Mouse (Mus musculus) limb, embryonic 12.5 days (tissue): ENCODE measurements around the gene Amd1. TPM values are rescaled to one million over a fixed set of nuclear protein-coding genes. Genes with fewer than 3 reads are reported as not detected.

Experiments used
- ATAC-seq: fragments of 200-750 bp; cut with Nextera tagmentation; 2 replicates; pipeline ENCODE4 v1.8.0; 2017; ENCODE audit warnings: low read depth, moderate TSS enrichment; ENCODE audit not compliant: insufficient number of reproducible peaks, insufficient read depth, low FRiP score, low TSS enrichment
- H3K27ac ChIP-seq: fragments of 300-500 bp; sonication (generic); 2 replicates; pipeline ENCODE4 v1.5.1; 2016; ENCODE audit warnings: mild to moderate bottlenecking, moderate library complexity
- H3K27me3 ChIP-seq: fragments of 300-500 bp; sonication (generic); 2 replicates; pipeline ENCODE4 v1.6.1; 2016; ENCODE audit warnings: mild to moderate bottlenecking, moderate library complexity
- H3K36me3 ChIP-seq: fragments of 300-500 bp; sonication (generic); 2 replicates; pipeline ENCODE4 v1.6.1; 2016; ENCODE audit warnings: mild to moderate bottlenecking, moderate library complexity
- H3K4me1 ChIP-seq: fragments of 300-500 bp; sonication (generic); replicated peaks from 2 replicates; pipeline ENCODE4 v1.6.1; 2016
- H3K4me2 ChIP-seq: fragments of 300-500 bp; sonication (generic); 2 replicates; pipeline ENCODE4 v1.6.1; 2016; ENCODE audit warnings: mild to moderate bottlenecking, moderate library complexity
- H3K4me3 ChIP-seq: fragments of 300-500 bp; sonication (generic); replicated peaks from 2 replicates; pipeline ENCODE4 v1.5.1; 2016; ENCODE audit warnings: mild to moderate bottlenecking
- H3K9ac ChIP-seq: fragments of 300-500 bp; sonication (generic); replicated peaks from 2 replicates; pipeline ENCODE4 v1.6.1; 2016; ENCODE audit warnings: mild to moderate bottlenecking, moderate library complexity
- H3K9me3 ChIP-seq: fragments of 300-500 bp; sonication (generic); 2 replicates; pipeline ENCODE4 v1.6.1; 2016; ENCODE audit warnings: mild to moderate bottlenecking, moderate library complexity
- WGBS: fragments of 180-500 bp; shearing (Covaris S2); methylation state at CpG from one replicate; pipeline ENCODE4 v1.1.7; 2016; 5-methylcytosine and 5-hydroxymethylcytosine counted together
- polyA plus RNA-seq: library from polyadenylated mRNA; unstranded; fragments of >200 nt; fragmentation: Nextera tagmentation; extraction: Ambion mirVana; gene quantifications from 2 replicates; pipeline ENCODE4 v1.2.1, GENCODE M21; 2016

Amd1 gene
- polyA plus RNA-seq, 1 experiment from 2014 or later: 72.6 TPM

DNA sequence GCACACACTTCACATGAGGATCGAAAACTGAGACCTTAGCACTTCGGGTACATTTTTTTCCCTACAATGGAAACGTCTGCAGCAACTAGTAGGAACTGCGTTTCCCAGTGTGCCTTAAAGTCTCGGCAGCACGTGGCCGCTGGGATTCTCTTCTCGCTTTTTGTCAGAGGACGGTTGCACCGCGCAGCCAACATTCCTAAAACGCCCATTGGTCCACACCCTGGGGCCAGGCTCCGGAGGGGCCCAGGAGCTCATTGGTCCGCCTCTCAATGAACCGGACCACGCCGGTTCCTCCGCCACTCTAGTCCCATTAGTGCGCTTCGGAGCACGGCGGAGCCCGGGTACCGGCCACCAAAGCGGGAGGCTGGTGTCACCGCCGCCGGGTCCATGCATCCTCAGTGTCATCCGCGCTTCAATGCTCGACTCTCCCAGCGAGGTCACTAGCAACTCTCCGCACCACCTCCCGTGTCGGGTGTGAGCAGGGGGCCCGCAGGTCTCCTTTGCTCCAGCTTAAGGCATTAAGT, 1.3 kb downstream of the Amd1 start:
- H3K9ac ChIP-seq: peak overlapping the region; percentile 97
- no peaks in the 10 kb centered on the region for H3K27me3 ChIP-seq
- H3K36me3 ChIP-seq: peaks cover 6% of the 10 kb centered on the region; the same call in 1 of the 2 replicates
- H3K4me1 ChIP-seq: peaks cover 15% of the 10 kb centered on the region
- no peaks in the 10 kb centered on the region for H3K9me3 ChIP-seq
- H3K4me2 ChIP-seq: peak overlapping the region; percentile 76
- peak overlapping the region; percentile 98 for H3K4me3 ChIP-seq
- under 1% methylated on average over 36 of the region's 36 CpGs for WGBS
- ATAC-seq: peak; percentile 73
- peak overlapping the region; percentile 94 for H3K27ac ChIP-seq

DNA sequence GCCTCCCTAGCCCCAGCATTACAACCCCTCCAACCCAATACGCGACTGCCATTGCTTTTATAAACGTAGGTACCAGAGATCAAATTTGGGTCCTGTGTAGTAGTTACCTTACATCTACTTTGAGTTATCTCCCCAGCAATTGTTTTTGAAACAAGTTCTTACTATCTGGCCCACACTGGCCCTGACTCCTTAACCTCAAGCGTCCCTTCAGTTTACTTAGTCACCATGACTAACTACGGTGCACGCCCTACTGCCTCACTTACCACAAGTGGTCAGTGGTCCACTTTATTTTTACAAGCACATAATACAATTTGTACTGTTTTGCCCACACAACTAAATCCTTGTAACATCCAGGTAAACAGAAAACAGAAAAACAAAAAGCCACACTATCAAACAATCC, 9.3 kb downstream of the Amd1 start:
- Histone ChIP-seq H3K27me3 (no peaks in the 10 kb centered on the region), H3K36me3 (peaks cover 49% of the 10 kb centered on the region), H3K9ac (no peak overlapping the region), H3K4me2 (no peak overlapping the region), H3K4me3 (no peak overlapping the region), H3K27ac (no peak overlapping the region), H3K4me1 (no peaks in the 10 kb centered on the region), H3K9me3 (no peaks in the 10 kb centered on the region)
- 93% methylated on average over 6 of the region's 6 CpGs for WGBS
- no peak for ATAC-seq

DNA sequence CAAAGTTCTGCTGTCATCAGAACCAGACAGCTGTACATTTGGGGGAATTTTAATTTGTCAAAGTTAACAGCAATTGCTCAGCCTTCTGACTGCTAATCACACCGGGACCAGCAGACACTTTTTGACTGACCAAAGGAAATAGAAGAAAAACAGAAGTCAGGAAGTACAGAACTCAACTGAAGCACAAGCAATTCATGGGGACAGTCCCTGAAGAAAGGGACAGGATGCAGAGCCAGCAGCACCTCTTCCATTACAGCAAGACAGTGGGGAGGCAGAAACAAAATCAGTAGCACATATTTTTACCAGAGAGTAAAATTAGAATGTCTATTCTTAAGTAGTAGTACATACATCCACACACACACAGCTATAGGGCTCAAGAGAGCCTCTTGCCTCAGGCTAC, 15.2 kb downstream of the Amd1 start:
- 96% methylated on average over 1 of the region's 1 CpGs for WGBS
- Histone ChIP-seq H3K4me3 (no peak overlapping the region), H3K27ac (no peak overlapping the region), H3K4me2 (no peak overlapping the region), H3K9ac (no peak overlapping the region), H3K27me3 (no peaks in the 10 kb centered on the region), H3K4me1 (no peaks in the 10 kb centered on the region), H3K36me3 (peaks cover 49% of the 10 kb centered on the region), H3K9me3 (no peaks in the 10 kb centered on the region)
- no peak for ATAC-seq

DNA sequence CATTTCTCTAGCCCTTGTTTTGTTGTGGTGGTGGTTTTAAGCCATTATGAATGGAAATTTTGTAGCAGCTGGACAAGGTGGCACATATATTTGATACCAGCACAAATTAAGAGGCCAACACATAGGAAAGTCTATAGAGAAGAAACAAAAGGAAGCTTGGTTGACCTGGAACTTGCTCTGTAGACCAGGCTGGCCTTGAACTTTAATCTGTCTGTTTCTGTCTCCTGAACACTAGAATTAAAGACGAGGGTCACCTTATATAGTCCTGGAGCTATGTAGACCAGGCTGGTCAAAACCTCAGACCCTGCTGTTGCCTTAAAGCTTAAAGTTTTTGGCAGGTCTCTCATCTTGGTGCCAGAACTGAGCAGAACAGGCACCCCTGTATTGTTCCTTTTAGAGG, 16.4 kb downstream of the Amd1 start:
- Histone ChIP-seq H3K36me3 (peaks cover 37% of the 10 kb centered on the region), H3K9ac (no peak overlapping the region), H3K4me1 (no peaks in the 10 kb centered on the region), H3K4me3 (no peak overlapping the region), H3K4me2 (no peak overlapping the region), H3K27me3 (no peaks in the 10 kb centered on the region), H3K27ac (no peak overlapping the region), H3K9me3 (no peaks in the 10 kb centered on the region)
- no peak for ATAC-seq
- 89% methylated on average over 1 of the region's 1 CpGs for WGBS

DNA sequence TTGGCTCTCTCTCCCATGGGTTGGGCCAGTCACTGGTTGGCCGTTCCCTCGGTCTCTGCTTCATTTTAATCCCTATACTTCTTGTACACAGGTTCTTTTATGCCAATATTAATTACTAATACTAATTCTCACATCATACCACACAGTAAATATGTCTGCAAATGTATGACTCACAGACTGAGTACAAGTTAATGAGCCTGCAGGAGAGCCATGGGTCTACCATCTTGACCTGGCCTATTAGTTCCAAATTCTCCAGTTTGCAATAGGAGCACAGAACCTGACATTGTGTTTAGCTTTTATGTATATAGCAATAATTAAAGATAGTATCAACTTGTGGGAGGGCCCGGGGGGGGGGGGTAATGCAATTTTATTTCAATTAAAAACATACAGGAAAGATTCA, 17.0 kb downstream of the Amd1 start:
- H3K9ac ChIP-seq: no peak overlapping the region
- H3K4me3 ChIP-seq: no peak overlapping the region
- H3K4me1 ChIP-seq: no peaks in the 10 kb centered on the region
- H3K27me3 ChIP-seq: no peaks in the 10 kb centered on the region
- no peak for ATAC-seq
- peaks cover 35% of the 10 kb centered on the region for H3K36me3 ChIP-seq
- H3K9me3 ChIP-seq: no peaks in the 10 kb centered on the region
- 93% methylated on average over 3 of the region's 3 CpGs for WGBS
- H3K4me2 ChIP-seq: no peak overlapping the region
- H3K27ac ChIP-seq: no peak overlapping the region

DNA sequence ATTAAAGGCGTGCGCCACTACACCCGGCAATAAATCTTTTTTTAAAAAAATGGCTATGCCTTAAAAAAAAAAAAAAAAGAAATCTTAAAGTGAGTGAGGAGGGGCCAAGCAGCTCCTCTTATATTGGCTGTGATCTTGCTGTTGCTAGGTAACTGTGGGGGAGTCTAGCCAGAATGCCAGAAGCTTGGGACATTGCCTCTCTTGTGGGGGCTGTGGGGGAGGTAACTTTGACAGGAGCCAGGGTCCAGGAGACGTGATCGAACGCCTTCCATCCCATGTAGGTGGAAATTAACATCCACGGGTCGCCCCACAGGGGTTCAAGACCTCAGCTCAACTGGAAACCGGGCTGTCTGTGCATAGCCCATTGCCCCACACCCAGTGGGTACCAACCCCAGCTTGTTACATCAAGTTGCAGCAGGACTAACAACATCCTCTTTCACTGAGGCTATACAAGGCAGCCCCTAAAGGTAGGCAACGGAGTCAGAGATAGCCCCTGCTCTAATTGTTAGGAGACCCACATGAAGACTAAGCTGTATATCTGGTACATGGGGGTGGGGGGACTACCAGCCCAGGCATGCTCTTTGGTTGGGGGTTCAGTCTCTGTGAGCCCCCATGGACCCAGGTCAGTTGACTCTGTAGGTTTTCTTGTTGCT, 17.7 kb downstream of the Amd1 start:
- no peak overlapping the region for H3K27ac ChIP-seq
- H3K27me3 ChIP-seq: no peaks in the 10 kb centered on the region
- H3K36me3 ChIP-seq: peaks cover 28% of the 10 kb centered on the region
- ATAC-seq: no peak
- H3K4me1 ChIP-seq: no peaks in the 10 kb centered on the region
- no peak overlapping the region for H3K9ac ChIP-seq
- 89% methylated on average over 10 of the region's 10 CpGs for WGBS
- no peak overlapping the region for H3K4me2 ChIP-seq
- no peak overlapping the region for H3K4me3 ChIP-seq
- no peaks in the 10 kb centered on the region for H3K9me3 ChIP-seq

DNA sequence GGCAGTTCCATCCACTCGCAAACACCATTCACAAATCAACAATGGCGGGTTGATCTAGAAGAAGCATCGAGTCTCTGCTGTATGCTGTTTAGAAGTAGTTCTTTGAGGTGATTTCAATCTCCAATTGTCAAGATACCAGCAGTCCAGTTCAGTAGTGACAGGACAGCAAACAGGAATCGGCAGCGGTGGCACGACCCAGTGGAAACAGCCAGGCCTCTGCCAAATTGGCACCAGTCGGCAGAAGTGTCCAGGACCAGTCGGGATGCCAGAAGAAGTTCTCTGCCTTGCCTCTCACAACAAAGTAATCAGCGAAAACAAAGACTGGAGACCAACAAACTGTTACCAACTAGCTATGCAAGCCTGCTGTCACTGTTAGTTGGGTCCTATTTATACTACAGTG, 18.4 kb downstream of the Amd1 start:
- Histone ChIP-seq H3K4me2 (no peak overlapping the region), H3K9me3 (no peaks in the 10 kb centered on the region), H3K4me3 (no peak overlapping the region), H3K27ac (no peak overlapping the region), H3K27me3 (no peaks in the 10 kb centered on the region), H3K4me1 (no peaks in the 10 kb centered on the region), H3K9ac (no peak overlapping the region), H3K36me3 (peaks cover 27% of the 10 kb centered on the region)
- no peak for ATAC-seq
- 92% methylated on average over 9 of the region's 9 CpGs for WGBS

DNA sequence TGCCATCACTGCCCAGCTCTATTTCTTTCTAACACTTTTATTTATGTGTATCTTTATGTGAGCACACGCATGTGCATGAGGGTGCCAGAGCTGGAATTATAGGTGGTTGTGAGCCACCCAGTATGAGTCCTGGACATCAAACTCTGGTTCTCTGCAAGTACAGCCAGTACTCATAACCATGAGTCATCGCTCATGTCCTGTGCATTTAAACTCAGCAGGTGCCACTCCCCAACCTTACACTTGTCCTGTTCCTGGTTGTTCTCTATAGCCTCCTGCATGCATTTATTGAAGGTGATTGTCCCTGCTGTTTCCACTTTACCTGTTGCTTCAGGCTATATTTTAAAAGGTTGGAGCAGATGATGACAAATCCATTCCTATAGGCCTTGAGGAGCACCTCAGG, 20.4 kb downstream of the Amd1 start:
- Histone ChIP-seq H3K27ac (no peak overlapping the region), H3K4me1 (no peaks in the 10 kb centered on the region), H3K9ac (no peak overlapping the region), H3K27me3 (no peaks in the 10 kb centered on the region), H3K9me3 (no peaks in the 10 kb centered on the region), H3K4me2 (no peak overlapping the region), H3K4me3 (no peak overlapping the region), H3K36me3 (peaks cover 20% of the 10 kb centered on the region)
- no peak for ATAC-seq
- 93% methylated on average over 2 of the region's 2 CpGs for WGBS

DNA sequence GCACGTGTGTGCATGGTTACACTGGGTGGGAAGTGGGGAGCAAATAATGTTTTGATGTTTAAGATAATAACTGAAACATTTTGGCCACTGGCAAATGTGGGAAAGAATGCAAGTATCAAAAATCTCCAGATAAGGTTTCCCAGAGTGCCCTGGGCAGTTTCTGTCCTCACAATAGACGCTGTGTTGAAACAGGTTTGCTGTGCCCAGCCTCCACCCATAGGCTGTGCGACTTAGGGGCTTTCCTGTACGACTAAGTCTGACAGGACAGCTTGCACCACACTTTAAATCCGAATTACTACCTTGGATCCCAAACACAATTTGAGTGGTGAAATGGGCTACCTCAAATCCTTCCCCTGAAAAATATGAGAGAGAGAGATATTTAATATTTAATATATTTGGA, 23.7 kb downstream of the Amd1 start:
- Histone ChIP-seq H3K27ac (no peak overlapping the region), H3K4me1 (no peaks in the 10 kb centered on the region), H3K9me3 (no peaks in the 10 kb centered on the region), H3K4me2 (no peak overlapping the region), H3K4me3 (no peak overlapping the region), H3K9ac (no peak overlapping the region), H3K27me3 (no peaks in the 10 kb centered on the region), H3K36me3 (peaks cover 5% of the 10 kb centered on the region; the same call in 1 of the 2 replicates)
- no peak for ATAC-seq
- 71% methylated on average over 5 of the region's 5 CpGs for WGBS

DNA sequence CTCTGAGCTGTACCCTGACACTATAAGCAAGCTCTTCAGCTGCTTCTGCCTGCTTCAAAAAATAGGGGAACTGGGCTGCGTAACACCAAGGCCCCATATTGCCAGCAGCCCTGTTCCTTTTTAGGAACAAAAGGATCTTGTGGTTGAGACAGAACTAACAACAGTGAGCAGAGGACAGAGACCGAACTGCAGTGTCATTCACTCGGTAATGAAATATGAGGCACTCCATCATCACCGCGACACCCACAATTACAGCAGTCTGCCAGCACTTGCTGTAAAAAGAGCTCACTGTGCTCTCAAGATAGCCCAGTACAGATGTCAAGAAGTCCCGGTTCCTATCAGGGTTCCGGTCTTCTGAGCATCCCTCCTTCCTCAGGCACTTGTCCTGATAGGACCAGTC, 26.0 kb downstream of the Amd1 start:
- ATAC-seq: no peak
- Histone ChIP-seq H3K4me2 (no peak overlapping the region), H3K4me1 (no peaks in the 10 kb centered on the region), H3K27ac (no peak overlapping the region), H3K36me3 (no peaks in the 10 kb centered on the region), H3K4me3 (no peak overlapping the region), H3K9me3 (no peaks in the 10 kb centered on the region), H3K27me3 (no peaks in the 10 kb centered on the region), H3K9ac (no peak overlapping the region)
- 69% methylated on average over 7 of the region's 7 CpGs for WGBS

DNA sequence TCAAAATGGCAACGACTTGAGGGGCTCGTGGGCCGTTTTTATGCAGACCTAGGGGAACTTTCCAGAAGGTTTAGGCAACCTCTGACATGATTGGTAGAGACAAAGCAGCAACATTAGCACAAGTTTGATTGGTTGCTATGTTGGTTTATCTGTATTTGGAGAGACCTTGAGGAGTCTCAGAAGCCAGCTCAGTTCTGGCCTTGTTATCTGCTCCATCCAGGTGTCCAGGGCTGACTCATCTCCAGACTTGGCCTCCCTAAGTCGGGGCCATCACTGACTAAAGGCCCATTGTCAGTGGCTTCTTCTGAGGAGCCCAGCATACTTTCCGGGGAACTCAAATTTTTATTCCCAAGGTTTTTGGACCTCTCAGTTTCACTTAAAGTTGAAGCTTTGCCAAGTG, 28.0 kb downstream of the Amd1 start:
- Histone ChIP-seq H3K4me3 (no peak overlapping the region), H3K4me2 (no peak overlapping the region), H3K36me3 (no peaks in the 10 kb centered on the region), H3K27me3 (no peaks in the 10 kb centered on the region), H3K9me3 (no peaks in the 10 kb centered on the region), H3K4me1 (no peaks in the 10 kb centered on the region), H3K27ac (no peak overlapping the region), H3K9ac (no peak overlapping the region)
- no peak for ATAC-seq
- 85% methylated on average over 5 of the region's 5 CpGs for WGBS

DNA sequence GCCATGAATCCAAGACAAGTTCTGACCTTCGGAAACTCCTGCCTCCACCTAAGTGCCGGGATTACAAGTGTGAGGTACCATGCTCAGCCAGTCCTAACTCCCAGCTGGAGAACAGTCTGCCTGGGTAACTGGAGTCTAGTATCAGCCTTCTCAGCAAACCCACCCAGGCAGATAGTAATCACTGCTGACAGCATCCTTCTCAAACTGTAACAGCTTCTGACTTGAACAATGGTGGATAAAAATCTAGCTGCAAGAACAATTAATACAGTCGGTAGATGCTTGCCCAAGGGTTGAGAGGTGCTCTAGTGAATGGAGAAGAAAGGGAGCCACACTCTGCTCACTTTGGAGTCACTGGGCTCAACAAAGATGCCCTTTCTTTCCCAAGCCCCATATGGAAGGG, 30.8 kb downstream of the Amd1 start:
- H3K4me3 ChIP-seq: no peak overlapping the region
- H3K4me1 ChIP-seq: no peaks in the 10 kb centered on the region
- no peak overlapping the region for H3K27ac ChIP-seq
- no peaks in the 10 kb centered on the region for H3K9me3 ChIP-seq
- 89% methylated on average over 3 of the region's 3 CpGs for WGBS
- H3K36me3 ChIP-seq: no peaks in the 10 kb centered on the region
- no peak overlapping the region for H3K4me2 ChIP-seq
- H3K27me3 ChIP-seq: no peaks in the 10 kb centered on the region
- H3K9ac ChIP-seq: no peak overlapping the region
- no peak for ATAC-seq
